Mouse (Mus musculus): ENCODE data around the gene Rcan1. TPM values are rescaled to one million over a fixed set of nuclear protein-coding genes. Genes with fewer than 3 reads are reported as not detected.

The Rcan1 gene
- polyA plus RNA-seq, 1 experiment, result 64.6 TPM

DNA sequence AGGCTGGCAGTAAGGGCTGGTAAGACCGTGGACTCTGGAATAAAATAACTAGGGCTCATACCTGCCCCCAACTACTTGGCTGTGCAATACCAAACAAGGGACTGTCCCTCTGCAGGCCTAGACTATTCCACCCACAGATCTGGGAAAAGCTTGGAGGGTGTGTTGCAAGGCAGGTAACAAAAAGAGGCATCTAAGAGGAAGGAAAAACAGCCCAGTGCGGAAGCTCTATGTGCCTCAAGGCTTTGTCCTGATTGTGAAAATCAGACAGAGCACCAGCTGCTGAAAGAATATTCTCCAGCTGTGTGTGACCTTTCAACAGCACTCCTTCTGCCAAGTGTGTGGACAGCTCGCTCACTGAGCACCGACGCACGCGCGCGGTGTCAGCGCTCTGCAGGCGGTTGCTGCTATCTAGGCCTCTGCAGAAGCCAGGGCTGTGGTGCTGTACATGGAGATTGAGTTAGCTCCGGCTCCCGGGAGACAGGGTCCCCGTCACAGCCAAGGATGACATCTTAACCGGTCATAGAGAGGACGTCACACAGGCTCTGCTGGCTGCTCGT, 19.1 kb downstream of the Rcan1 start:
- no peak for TF ChIP-seq CTCF (IDR thresholded peaks at IDR 0.05; ENCODE audit: borderline replicate concordance, extremely low read depth, insufficient read depth, insufficient read length)
- no peak for TF ChIP-seq POLR2A (IDR thresholded peaks at IDR 0.05; ENCODE audit: borderline replicate concordance, extremely low read depth, insufficient read depth, insufficient read length, poor library complexity, severe bottlenecking)
- peak; percentile 37 for DNase-seq (ENCODE audit: low read depth)

DNA sequence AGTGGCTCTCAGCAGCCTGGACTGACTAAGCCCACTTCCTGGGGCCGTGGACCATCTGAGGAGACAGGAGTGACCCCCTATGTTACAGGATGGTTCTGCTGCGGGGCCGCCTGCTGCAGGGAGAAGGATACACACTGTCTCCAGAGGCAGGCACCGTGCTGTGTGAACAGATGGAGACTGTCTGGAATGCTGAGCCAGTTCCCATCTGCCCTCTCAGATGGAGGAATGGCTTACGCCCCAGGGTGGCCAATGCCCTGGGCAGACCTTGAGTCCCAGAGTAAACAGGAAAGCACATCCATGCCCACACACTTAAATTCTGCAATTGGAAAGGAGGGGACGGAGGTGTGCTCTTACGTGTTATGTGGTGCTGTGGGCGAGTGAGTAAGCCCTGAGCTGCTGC, 20.3 kb downstream of the Rcan1 start:
- TF ChIP-seq POLR2A (IDR thresholded peaks at IDR 0.05; ENCODE audit: borderline replicate concordance, extremely low read depth, insufficient read depth, insufficient read length, poor library complexity, severe bottlenecking), result no peak
- TF ChIP-seq CTCF (IDR thresholded peaks at IDR 0.05; ENCODE audit: borderline replicate concordance, extremely low read depth, insufficient read depth, insufficient read length), result no peak
- peak; percentile 31 for DNase-seq (ENCODE audit: low read depth)

DNA sequence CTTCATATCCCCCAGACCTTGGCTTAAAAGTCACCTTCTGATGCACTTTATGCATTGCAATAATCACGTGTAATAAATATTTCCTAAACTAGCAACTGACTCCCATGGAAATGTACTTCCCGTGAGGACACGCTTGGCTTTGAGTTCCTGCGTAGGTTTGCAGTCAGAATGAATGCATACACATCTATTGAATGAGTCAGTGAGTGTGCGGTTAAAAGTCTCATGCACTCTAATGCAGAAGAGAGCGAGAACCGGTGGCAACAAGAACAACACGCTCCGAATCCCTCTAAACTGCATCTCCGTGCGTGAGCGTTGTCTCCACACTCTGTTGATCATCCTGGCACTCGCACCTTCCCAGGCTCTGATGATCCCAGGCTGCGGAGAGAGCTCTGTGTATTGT, 21.6 kb downstream of the Rcan1 start:
- no peak for DNase-seq (ENCODE audit: low read depth)
- TF ChIP-seq CTCF (IDR thresholded peaks at IDR 0.05; ENCODE audit: borderline replicate concordance, extremely low read depth, insufficient read depth, insufficient read length) (no peak), POLR2A (IDR thresholded peaks at IDR 0.05; ENCODE audit: borderline replicate concordance, extremely low read depth, insufficient read depth, insufficient read length, poor library complexity, severe bottlenecking) (no peak)

DNA sequence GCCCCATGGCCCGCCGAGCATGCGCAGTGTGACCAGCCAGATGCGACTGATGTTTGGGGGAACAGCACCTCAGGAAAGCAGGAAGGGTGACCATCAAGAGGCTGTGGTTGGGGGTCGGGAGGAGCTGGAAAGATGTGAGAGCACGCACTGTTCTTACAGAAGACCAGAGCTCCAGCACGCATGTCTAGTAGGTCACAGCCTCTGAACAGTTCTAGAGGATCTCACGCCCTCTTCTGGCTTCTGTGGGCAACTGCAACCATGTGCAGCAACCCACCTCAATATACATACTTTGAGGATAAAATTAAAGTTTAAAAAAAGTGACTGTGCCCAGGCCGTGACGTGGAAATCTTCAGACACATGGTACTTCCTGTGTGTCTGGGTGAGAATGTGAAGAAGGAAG, 25.3 kb downstream of the Rcan1 start:
- peak; percentile 52 for DNase-seq (ENCODE audit: low read depth)
- TF ChIP-seq POLR2A (IDR thresholded peaks at IDR 0.05; ENCODE audit: borderline replicate concordance, extremely low read depth, insufficient read depth, insufficient read length, poor library complexity, severe bottlenecking), result no peak
- TF ChIP-seq CTCF (IDR thresholded peaks at IDR 0.05; ENCODE audit: borderline replicate concordance, extremely low read depth, insufficient read depth, insufficient read length), result peak; percentile 66

DNA sequence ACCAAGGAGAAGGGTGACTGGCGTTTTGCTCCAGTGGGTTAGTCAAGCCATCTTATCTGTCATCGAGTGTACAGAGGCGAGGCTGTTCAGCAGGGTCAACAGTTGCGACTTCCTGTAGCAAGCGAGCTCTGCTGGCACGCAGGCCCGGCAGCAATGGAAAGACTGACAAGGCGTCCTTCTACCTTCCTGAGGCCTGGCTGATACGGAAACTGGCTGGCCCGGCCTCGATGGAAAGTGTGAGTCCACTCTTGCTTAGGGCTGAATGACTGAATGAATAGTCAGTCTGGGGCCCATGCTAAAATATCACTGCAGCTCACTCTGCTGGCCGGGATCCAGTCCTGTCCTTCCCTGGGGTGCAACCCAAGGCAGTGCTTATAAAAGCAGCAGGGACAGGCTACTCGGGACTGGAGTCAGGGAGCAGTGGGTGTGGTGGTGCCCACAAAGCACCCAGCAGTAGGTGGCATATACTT, 27.0 kb downstream of the Rcan1 start:
- DNase-seq (ENCODE audit: low read depth), result no peak
- TF ChIP-seq POLR2A (IDR thresholded peaks at IDR 0.05; ENCODE audit: borderline replicate concordance, extremely low read depth, insufficient read depth, insufficient read length, poor library complexity, severe bottlenecking), result no peak
- no peak for TF ChIP-seq CTCF (IDR thresholded peaks at IDR 0.05; ENCODE audit: borderline replicate concordance, extremely low read depth, insufficient read depth, insufficient read length)

DNA sequence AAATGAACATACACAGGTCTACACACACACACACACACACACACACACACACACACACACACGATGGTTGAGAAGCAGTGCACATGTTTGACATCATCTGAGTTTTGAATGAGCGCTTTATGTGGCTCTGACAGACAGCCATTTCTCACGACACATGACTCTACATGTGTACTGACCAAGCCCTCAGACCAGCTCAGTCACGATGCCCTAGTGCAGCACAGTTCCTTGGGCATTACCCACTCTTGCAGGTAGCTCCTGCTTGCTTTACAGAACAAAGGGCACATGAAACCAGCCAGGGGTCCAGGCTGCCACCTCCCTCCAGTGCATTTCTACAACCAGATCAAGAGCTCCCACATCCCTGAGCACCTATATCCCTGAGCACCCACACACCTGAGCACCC, 27.7 kb downstream of the Rcan1 start:
- TF ChIP-seq CTCF (IDR thresholded peaks at IDR 0.05; ENCODE audit: borderline replicate concordance, extremely low read depth, insufficient read depth, insufficient read length), result no peak
- no peak for TF ChIP-seq POLR2A (IDR thresholded peaks at IDR 0.05; ENCODE audit: borderline replicate concordance, extremely low read depth, insufficient read depth, insufficient read length, poor library complexity, severe bottlenecking)
- no peak for DNase-seq (ENCODE audit: low read depth)

DNA sequence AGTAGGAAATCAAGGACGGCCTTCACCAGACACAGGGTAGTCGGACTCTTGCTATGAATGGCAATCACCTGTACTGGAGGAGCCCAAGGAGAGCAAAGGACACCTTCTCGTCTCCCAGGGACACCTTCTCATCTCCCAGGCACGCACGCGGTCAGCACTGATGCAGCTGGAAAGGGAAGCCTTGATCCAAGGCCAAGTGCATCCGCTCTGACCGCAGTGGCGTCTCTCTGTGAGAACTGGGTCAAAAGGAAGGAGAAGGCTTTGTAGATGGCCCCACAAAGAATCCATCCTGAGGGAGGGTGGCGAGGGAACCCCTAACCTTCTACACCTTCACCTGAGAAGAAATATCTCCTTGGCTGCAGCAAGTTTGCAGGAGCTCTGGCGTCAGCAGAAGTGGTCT, 28.5 kb downstream of the Rcan1 start:
- no peak for TF ChIP-seq POLR2A (IDR thresholded peaks at IDR 0.05; ENCODE audit: borderline replicate concordance, extremely low read depth, insufficient read depth, insufficient read length, poor library complexity, severe bottlenecking)
- no peak for TF ChIP-seq CTCF (IDR thresholded peaks at IDR 0.05; ENCODE audit: borderline replicate concordance, extremely low read depth, insufficient read depth, insufficient read length)
- DNase-seq (ENCODE audit: low read depth), result no peak

DNA sequence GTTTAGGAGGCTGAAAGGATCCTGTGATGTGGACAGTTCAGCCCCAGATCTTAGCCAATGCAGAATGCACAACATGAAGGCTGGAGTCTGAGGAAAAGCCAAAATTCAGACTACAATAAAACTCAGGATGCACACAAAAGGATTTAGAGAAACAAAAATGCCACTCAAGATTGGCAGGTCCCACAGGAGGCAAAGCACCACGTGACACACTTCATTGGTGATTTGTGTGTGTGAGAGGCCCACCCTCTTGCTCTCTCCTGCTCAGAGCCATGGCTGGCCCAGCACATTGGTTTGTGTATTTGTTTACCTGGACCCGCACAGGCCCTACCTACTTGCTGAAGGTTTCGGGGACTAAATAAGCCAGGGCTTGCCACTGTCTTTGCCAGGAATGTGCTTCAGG, 29.5 kb downstream of the Rcan1 start:
- TF ChIP-seq CTCF (IDR thresholded peaks at IDR 0.05; ENCODE audit: borderline replicate concordance, extremely low read depth, insufficient read depth, insufficient read length), result no peak
- no peak for TF ChIP-seq POLR2A (IDR thresholded peaks at IDR 0.05; ENCODE audit: borderline replicate concordance, extremely low read depth, insufficient read depth, insufficient read length, poor library complexity, severe bottlenecking)
- no peak for DNase-seq (ENCODE audit: low read depth)

DNA sequence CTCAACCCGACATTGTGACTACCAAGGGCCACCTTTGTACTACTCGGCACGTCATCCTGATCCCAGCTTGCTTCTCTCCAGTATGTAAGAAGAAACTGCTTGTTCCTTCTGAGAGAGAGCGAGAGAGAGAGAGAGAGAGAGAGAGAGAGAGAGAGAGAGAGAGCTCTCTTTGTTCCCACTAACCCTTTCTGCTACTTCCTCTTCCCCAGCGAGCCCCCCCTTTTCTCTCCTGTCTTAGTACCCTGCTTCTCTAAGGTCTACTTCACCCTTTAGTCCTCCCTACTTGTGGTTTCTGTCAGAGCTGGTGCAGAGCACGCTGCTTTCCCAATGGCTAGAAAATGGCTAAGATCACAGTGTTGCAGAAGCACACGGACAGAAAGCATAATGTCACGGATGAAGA, 30.4 kb downstream of the Rcan1 start:
- TF ChIP-seq POLR2A (IDR thresholded peaks at IDR 0.05; ENCODE audit: borderline replicate concordance, extremely low read depth, insufficient read depth, insufficient read length, poor library complexity, severe bottlenecking) (no peak), CTCF (IDR thresholded peaks at IDR 0.05; ENCODE audit: borderline replicate concordance, extremely low read depth, insufficient read depth, insufficient read length) (no peak)

DNA sequence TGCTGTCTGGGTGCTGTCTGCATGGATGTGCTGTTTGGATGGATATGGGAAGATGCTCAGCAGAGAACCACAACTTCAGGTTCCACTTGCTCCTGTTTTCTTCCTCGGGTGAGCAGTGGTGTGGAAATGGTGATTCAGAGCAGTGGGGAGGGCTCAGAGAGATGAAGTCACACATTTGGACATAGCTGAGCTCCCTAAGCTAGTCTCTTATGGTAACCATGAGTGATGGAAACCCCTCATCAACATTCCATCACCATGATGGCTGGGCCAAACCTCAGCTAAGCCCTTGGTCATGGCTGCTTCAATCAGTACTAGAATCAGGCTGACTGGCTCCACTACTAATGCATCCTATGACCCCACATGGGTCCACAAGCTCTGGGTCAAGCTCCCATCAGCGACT, 30.9 kb downstream of the Rcan1 start:
- TF ChIP-seq CTCF (IDR thresholded peaks at IDR 0.05; ENCODE audit: borderline replicate concordance, extremely low read depth, insufficient read depth, insufficient read length) (no peak), POLR2A (IDR thresholded peaks at IDR 0.05; ENCODE audit: borderline replicate concordance, extremely low read depth, insufficient read depth, insufficient read length, poor library complexity, severe bottlenecking) (no peak)
- DNase-seq (ENCODE audit: low read depth), result no peak

More for the DNA sequence above, 30.4 kb downstream of the Rcan1 start:
- DNase-seq (ENCODE audit: low read depth), result no peak

DNA sequence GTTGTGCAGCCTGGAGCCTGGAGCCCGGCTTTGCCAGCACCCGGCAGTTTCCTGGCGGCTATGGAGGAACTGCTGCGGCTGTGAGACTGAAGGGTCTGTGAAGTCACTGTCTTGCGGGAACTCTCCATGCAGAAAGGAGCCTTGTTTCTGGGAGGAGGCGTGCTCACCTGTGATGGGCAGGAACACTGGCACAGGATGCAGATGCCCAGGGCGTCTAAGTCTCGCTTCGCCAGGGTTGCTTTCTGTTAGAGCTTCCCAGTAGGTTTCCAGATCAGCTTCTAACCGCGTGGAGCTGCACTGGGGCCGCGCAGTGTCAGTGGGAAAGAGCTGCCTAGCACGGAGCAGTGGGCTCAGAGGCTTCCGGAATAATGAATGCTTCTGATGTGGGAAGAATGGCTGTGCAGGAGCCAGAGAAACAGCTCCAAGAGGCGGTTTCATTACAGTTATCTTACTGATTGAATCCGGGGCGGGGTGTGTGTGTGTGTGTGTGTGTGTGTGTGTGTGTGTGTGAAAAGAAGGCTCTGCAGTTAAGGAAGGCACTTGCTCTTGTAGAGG, 35.2 kb downstream of the Rcan1 start:
- no peak for DNase-seq (ENCODE audit: low read depth)
- TF ChIP-seq POLR2A (IDR thresholded peaks at IDR 0.05; ENCODE audit: borderline replicate concordance, extremely low read depth, insufficient read depth, insufficient read length, poor library complexity, severe bottlenecking) (no peak), CTCF (IDR thresholded peaks at IDR 0.05; ENCODE audit: borderline replicate concordance, extremely low read depth, insufficient read depth, insufficient read length) (no peak)

DNA sequence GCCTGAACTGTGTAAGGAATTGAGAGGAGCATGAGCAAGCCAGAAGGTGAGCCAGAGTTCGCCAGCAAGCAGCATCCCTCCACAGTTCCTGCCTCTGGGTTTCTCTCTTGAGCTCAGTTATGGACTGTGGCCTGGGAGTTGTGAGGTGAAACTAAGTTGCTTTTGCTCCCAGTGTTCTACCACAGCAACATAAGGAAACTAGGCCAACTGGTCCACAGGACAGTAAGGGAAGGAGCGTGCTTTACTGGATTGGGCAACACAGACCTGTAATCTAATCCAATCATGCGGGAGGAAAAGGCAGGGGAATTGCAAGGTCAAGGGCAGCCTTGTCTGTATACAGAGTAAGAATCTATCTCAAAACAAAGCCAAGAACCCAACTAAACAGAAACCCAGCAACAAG, 37.5 kb downstream of the Rcan1 start:
- TF ChIP-seq CTCF (IDR thresholded peaks at IDR 0.05; ENCODE audit: borderline replicate concordance, extremely low read depth, insufficient read depth, insufficient read length) (no peak), POLR2A (IDR thresholded peaks at IDR 0.05; ENCODE audit: borderline replicate concordance, extremely low read depth, insufficient read depth, insufficient read length, poor library complexity, severe bottlenecking) (no peak)
- no peak for DNase-seq (ENCODE audit: low read depth)
